Mouse (Mus musculus) hindbrain, embryonic 11.5 days (tissue): ENCODE measurements around the gene Cdr2l. TPM values are rescaled to one million over a fixed set of nuclear protein-coding genes. Genes with fewer than 3 reads are reported as not detected.

Experiments used
- ATAC-seq: fragments of 200-750 bp; cut with Nextera tagmentation; 2 replicates; pipeline ENCODE4 v1.8.0; 2017; ENCODE audit warnings: mild to moderate bottlenecking, moderate TSS enrichment, moderate library complexity; ENCODE audit not compliant: low FRiP score
- DNase-seq: peaks from one replicate; pipeline ENCODE4 v3.0.0-alpha.2; 2015; ENCODE audit warnings: low spot score
- H3K27ac ChIP-seq: fragments of 300-500 bp; sonication (generic); 2 replicates; pipeline ENCODE4 v1.5.1; 2014; ENCODE audit warnings: mild to moderate bottlenecking, low read depth, low read length
- H3K27me3 ChIP-seq: fragments of 300-500 bp; sonication (generic); 2 replicates; pipeline ENCODE4 v1.6.1; 2014; ENCODE audit warnings: mild to moderate bottlenecking, low read length, moderate library complexity, mixed read lengths; ENCODE audit not compliant: control insufficient read depth, insufficient read depth
- H3K36me3 ChIP-seq: fragments of 300-500 bp; sonication (generic); 2 replicates; pipeline ENCODE4 v1.6.1; 2014; ENCODE audit warnings: mild to moderate bottlenecking, low read length, moderate library complexity, mixed read lengths; ENCODE audit not compliant: control insufficient read depth, insufficient read depth
- H3K4me1 ChIP-seq: fragments of 300-500 bp; sonication (generic); replicated peaks from 2 replicates; pipeline ENCODE4 v1.6.1; 2014; ENCODE audit warnings: low read length, mixed read lengths; ENCODE audit not compliant: control insufficient read depth, insufficient read depth
- H3K4me2 ChIP-seq: fragments of 300-500 bp; sonication (generic); replicated peaks from 2 replicates; pipeline ENCODE4 v1.6.1; 2014; ENCODE audit warnings: mild to moderate bottlenecking, low read depth, low read length
- H3K4me3 ChIP-seq: fragments of 300-500 bp; sonication (generic); 2 replicates; pipeline ENCODE4 v1.5.1; 2014; ENCODE audit warnings: low read depth, low read length
- H3K9ac ChIP-seq: fragments of 300-500 bp; sonication (generic); 2 replicates; pipeline ENCODE4 v1.6.1; 2014; ENCODE audit warnings: low read depth, low read length
- H3K9me3 ChIP-seq: fragments of 300-500 bp; sonication (generic); 2 replicates; pipeline ENCODE4 v1.6.1; 2016; ENCODE audit warnings: low read length; ENCODE audit not compliant: control insufficient read depth
- WGBS: fragments of 180-500 bp; shearing (Covaris S2); extraction: QIAGEN DNeasy Blood & Tissue Kit; methylation state at CpG from one replicate; pipeline ENCODE4 v1.1.7; 2014; 5-methylcytosine and 5-hydroxymethylcytosine counted together
- polyA plus RNA-seq: library from polyadenylated mRNA; unstranded; fragments of >200 nt; fragmentation: Nextera tagmentation; extraction: Ambion mirVana; gene quantifications from 2 replicates; pipeline ENCODE4 v1.2.1, GENCODE M21; 2014

Gene Cdr2l
- polyA plus RNA-seq, 1 experiment from 2014 or later, result 20.0 TPM

GRCm38 (mm10) chr11:115437571-115438122, 55.9 kb downstream of the Cdr2l start:
- WGBS, result 86% methylated on average over 5 of the region's 5 CpGs
- Histone ChIP-seq H3K27me3 (no peaks in the 10 kb centered on the region), H3K4me1 (peaks cover 8% of the 10 kb centered on the region; the same call in 1 of the 2 replicates), H3K36me3 (no peaks in the 10 kb centered on the region), H3K9ac (no peak overlapping the region), H3K4me2 (no peak overlapping the region), H3K4me3 (no peak overlapping the region), H3K9me3 (no peaks in the 10 kb centered on the region), H3K27ac (no peak overlapping the region)
- DNase-seq (no peak), ATAC-seq (no peak)

- DNase-seq, result no peak
- no peak overlapping the region for H3K9ac ChIP-seq
- H3K9me3 ChIP-seq, result no peaks in the 10 kb centered on the region
- H3K27me3 ChIP-seq, result no peaks in the 10 kb centered on the region
- H3K4me1 ChIP-seq, result peaks cover 8% of the 10 kb centered on the region; the same call in 1 of the 2 replicates
- no peak overlapping the region for H3K27ac ChIP-seq
- WGBS, result 90% methylated on average over 3 of the region's 3 CpGs
- no peak for ATAC-seq
- no peaks in the 10 kb centered on the region for H3K36me3 ChIP-seq
- no peak overlapping the region for H3K4me3 ChIP-seq
- no peak overlapping the region for H3K4me2 ChIP-seq
Measured at GRCm38 (mm10) chr11:115439326-115439725, 57.6 kb downstream of the Cdr2l start.

GRCm38 (mm10) chr11:115439906-115440595, 58.3 kb downstream of the Cdr2l start, which contains the start of gene Trim80:
Gene Trim80 (plus strand): TSS chr11:115440545.
- 92% methylated on average over 9 of the region's 9 CpGs for WGBS
- Histone ChIP-seq H3K9me3 (no peaks in the 10 kb centered on the region), H3K36me3 (no peaks in the 10 kb centered on the region), H3K27me3 (no peaks in the 10 kb centered on the region), H3K4me2 (no peak within 1 kb of the TSS), H3K4me3 (no peak within 1 kb of the TSS), H3K27ac (no peak within 1 kb of the TSS), H3K4me1 (peaks cover 8% of the 10 kb centered on the region; the same call in 1 of the 2 replicates), H3K9ac (no peak within 1 kb of the TSS)
- ATAC-seq, result no peak
- DNase-seq, result no peak

GRCm38 (mm10) chr11:115441417-115441816, 59.7 kb downstream of the Cdr2l start:
- Histone ChIP-seq H3K36me3 (no peaks in the 10 kb centered on the region), H3K4me2 (no peak overlapping the region), H3K9me3 (no peaks in the 10 kb centered on the region), H3K27me3 (no peaks in the 10 kb centered on the region), H3K9ac (no peak overlapping the region), H3K4me3 (no peak overlapping the region), H3K27ac (no peak overlapping the region), H3K4me1 (no peaks in the 10 kb centered on the region; the same call in 1 of the 2 replicates)
- no peak for DNase-seq
- no peak for ATAC-seq
- 54% methylated on average over 15 of the region's 15 CpGs for WGBS

Other genes with a start within 250 kb of the Cdr2l start
- 0.22 TPM in 1 of 2 replicates, not detected in the other for gene Cd300lf, start 247.9 kb upstream of the Cdr2l start, polyA plus RNA-seq
- 29.5 and 33.7 TPM in 2 replicates for gene Slc9a3r1, start 218.6 kb upstream of the Cdr2l start, polyA plus RNA-seq
- 7.2 and 7.3 TPM in 2 replicates for gene Tmem104, start 194.4 kb upstream of the Cdr2l start, polyA plus RNA-seq
- gene Nat9, start 194.1 kb upstream of the Cdr2l start, polyA plus RNA-seq, result 19.5 and 20.1 TPM in 2 replicates
- gene Grin2c, start 114.7 kb upstream of the Cdr2l start, polyA plus RNA-seq, result 0.25 and 0.43 TPM in 2 replicates
- 11.6 and 14.9 TPM in 2 replicates for gene Fdxr, start 104.9 kb upstream of the Cdr2l start, polyA plus RNA-seq
- 0.40 and 0.52 TPM in 2 replicates for gene Fads6, start 84.3 kb upstream of the Cdr2l start, polyA plus RNA-seq
- gene Otop2, start 74.8 kb upstream of the Cdr2l start, polyA plus RNA-seq, result not detected in 2 replicates
- gene Ush1g, start 59.9 kb upstream of the Cdr2l start, polyA plus RNA-seq, result 0.05 TPM in 1 of 2 replicates, not detected in the other
- 0.15 and 0.20 TPM in 2 replicates for gene Otop3, start 47.2 kb upstream of the Cdr2l start, polyA plus RNA-seq
- gene Hid1, start 14.2 kb upstream of the Cdr2l start, polyA plus RNA-seq, result 10.9 and 15.3 TPM in 2 replicates
- 226 and 243 TPM in 2 replicates for gene Mrpl58, start 21.8 kb downstream of the Cdr2l start, polyA plus RNA-seq
- 899 and 905 TPM in 2 replicates for gene Atp5h, start 38.0 kb downstream of the Cdr2l start, polyA plus RNA-seq
- gene Kctd2, start 38.2 kb downstream of the Cdr2l start, polyA plus RNA-seq, result 21.0 and 27.5 TPM in 2 replicates
- gene Trim80, start 58.6 kb downstream of the Cdr2l start, polyA plus RNA-seq, result not detected in 2 replicates
- 0.11 TPM in 1 of 2 replicates, not detected in the other for gene Slc16a5, start 80.6 kb downstream of the Cdr2l start, polyA plus RNA-seq
- 7.5 and 9.0 TPM in 2 replicates for gene Armc7, start 93.8 kb downstream of the Cdr2l start, polyA plus RNA-seq
- gene Nt5c, start 109.9 kb downstream of the Cdr2l start, polyA plus RNA-seq, result 75.8 and 84.6 TPM in 2 replicates
- 990 and 1,006 TPM in 2 replicates for gene Jpt1, start 132.5 kb downstream of the Cdr2l start, polyA plus RNA-seq
- 1,523 and 1,527 TPM in 2 replicates for gene Sumo2, start 154.4 kb downstream of the Cdr2l start, polyA plus RNA-seq
- 156 and 175 TPM in 2 replicates for gene Nup85, start 182.5 kb downstream of the Cdr2l start, polyA plus RNA-seq
- 93.3 and 105 TPM in 2 replicates for gene Mrps7, start 222.0 kb downstream of the Cdr2l start, polyA plus RNA-seq
- gene Gga3, start 222.1 kb downstream of the Cdr2l start, polyA plus RNA-seq, result 24.7 and 25.1 TPM in 2 replicates
- 14.2 and 17.7 TPM in 2 replicates for gene Mif4gd, start 231.1 kb downstream of the Cdr2l start, polyA plus RNA-seq
- 24.9 and 27.1 TPM in 2 replicates for gene Slc25a19, start 246.4 kb downstream of the Cdr2l start, polyA plus RNA-seq